Mouse (Mus musculus) thymus, adult 2 months (tissue): Measurements from ENCODE around the gene Sim2. TPM values are rescaled to one million over a fixed set of nuclear protein-coding genes. Genes with fewer than 3 reads are reported as not detected.

ENCODE experiments used
- DNase-seq: peaks from one replicate; pipeline ENCODE4 v3.0.0; 2021
- H3K27ac ChIP-seq: fragments of 200-500 bp; 2 replicates; pipeline ENCODE4 v1.5.1; 2012; ENCODE audit warnings: low read length, control low read depth; ENCODE audit not compliant: control insufficient read depth, insufficient read depth
- H3K27me3 ChIP-seq: fragments of 200-500 bp; 2 replicates; pipeline ENCODE4 v1.6.1; 2012; ENCODE audit warnings: mild to moderate bottlenecking, low read length, moderate library complexity, mixed read lengths; ENCODE audit not compliant: control insufficient read depth, insufficient read depth
- H3K36me3 ChIP-seq: fragments of 200-500 bp; 2 replicates; pipeline ENCODE4 v1.6.1; 2012; ENCODE audit warnings: mild to moderate bottlenecking, low read length, moderate library complexity; ENCODE audit not compliant: control insufficient read depth, insufficient read depth
- H3K4me1 ChIP-seq: fragments of 200-500 bp; replicated peaks from 2 replicates; pipeline ENCODE4 v1.6.1; 2012; ENCODE audit warnings: low read length; ENCODE audit not compliant: control insufficient read depth, insufficient read depth
- H3K4me3 ChIP-seq: fragments of 200-500 bp; 2 replicates; pipeline ENCODE4 v1.5.1; 2012; ENCODE audit warnings: mild to moderate bottlenecking, low read length, control low read depth, moderate library complexity; ENCODE audit not compliant: control insufficient read depth, insufficient read depth
- CTCF ChIP-seq: fragments of 200-500 bp; IDR thresholded peaks from 2 replicates; pipeline ENCODE4 v1.5.1; 2012; ENCODE audit warnings: mild to moderate bottlenecking, control low read depth, low read length, moderate library complexity, borderline replicate concordance; ENCODE audit not compliant: control insufficient read depth, poor library complexity, insufficient read depth; ENCODE audit errors: extremely low read depth
- POLR2A ChIP-seq: fragments of 200-500 bp; IDR thresholded peaks from 2 replicates; pipeline ENCODE4 v1.6.1; 2012; ENCODE audit warnings: mild to moderate bottlenecking, low read length, control low read depth, moderate library complexity; ENCODE audit not compliant: control insufficient read depth, poor library complexity, insufficient read depth; ENCODE audit errors: extremely low read depth
- WGBS: fragments of 180-500 bp; shearing (Covaris S2); methylation state at CpG from one replicate; pipeline ENCODE4 v1.1.7; 2018; 5-methylcytosine and 5-hydroxymethylcytosine counted together
- polyA plus RNA-seq: library from polyadenylated mRNA; depleted of rRNA; stranded (reverse); fragments of >200 nt; gene quantifications from 2 replicates; pipeline ENCODE4 v1.2.3, GENCODE M21; 2012

Sim2 gene
- polyA plus RNA-seq, 1 experiment = 0.07 TPM

DNA sequence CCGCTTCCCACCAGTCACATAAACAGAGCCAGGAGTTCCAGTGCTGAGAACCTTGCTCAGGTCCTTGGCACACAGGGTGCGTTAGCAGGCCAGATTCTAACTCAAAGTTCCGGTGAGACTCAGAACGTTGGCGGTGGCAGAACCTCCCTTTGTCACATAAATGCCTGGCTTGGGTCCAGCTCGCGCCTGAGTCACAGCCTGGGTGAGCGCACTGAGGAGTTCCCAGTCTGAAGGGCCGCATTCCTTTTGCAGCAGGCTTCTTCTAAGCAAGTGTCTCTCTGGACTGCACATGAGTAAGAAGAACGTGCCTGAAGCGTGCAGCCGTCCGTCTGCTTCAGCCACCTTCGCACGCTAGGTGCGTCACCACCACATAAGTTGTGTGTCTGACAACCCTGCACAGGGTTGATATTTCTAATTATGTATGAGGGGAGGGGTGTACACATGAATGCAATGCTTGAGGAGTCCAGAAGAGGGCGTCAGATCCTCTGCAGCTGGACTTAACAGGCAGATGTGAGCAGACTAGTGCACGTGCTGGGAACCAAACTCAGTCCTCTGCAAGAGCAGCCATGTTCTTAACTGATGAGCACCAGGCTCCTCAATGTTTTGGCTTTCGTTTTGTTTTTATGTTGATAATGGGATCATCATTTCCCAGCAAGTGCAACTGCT lies 9.2 kb upstream of the Sim2 start:
- no peak for TF ChIP-seq CTCF
- DNase-seq = no peak
- Histone ChIP-seq H3K36me3 (no peaks in the 10 kb centered on the region), H3K4me1 (no peaks in the 10 kb centered on the region; the same call in 1 of the 2 replicates), H3K27me3 (peaks cover 26% of the 10 kb centered on the region), H3K27ac (no peak overlapping the region), H3K4me3 (no peak overlapping the region)
- WGBS = 79% methylated on average over 19 of the region's 19 CpGs

DNA sequence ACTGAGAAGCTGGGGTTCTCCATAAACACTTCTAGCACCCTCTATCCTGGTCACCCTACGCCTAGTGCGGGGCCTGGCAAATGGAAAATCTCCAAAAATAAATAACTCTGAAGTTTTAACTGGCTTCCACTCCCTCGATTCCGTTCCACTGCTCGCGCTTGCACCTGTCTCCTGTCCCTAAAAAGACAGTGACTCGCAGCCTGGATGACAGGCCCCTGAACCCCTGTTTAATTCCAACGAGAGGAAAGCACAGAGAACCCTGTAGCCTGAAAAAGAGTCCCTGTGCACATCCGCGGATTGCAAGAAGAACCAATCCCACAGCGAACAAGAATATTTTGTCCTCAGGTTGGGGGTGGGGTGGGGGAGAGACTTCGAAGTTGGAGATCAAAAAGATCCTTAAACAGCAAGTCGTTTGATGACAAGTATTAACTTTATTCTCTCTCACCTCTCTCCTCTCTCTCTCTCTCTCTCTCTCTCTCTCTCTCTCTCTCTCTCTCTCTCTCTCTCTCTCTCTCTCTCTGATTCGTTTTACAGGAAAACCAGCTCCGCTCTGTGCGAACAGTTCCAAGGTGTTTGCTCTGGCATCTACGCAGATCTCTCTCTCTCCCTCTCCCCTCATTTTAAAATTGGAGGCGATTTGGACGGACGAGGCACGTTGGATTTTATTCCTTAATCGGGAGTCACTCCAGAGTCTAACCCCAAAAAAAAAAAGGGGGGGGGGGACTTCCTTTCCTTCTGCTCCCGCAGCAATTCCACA lies 6.2 kb upstream of the Sim2 start:
- DNase-seq = no peak
- WGBS = 8% methylated on average over 23 of the region's 23 CpGs
- Histone ChIP-seq H3K27ac (no peak overlapping the region), H3K27me3 (peaks cover 41% of the 10 kb centered on the region), H3K4me1 (no peaks in the 10 kb centered on the region; the same call in 1 of the 2 replicates), H3K36me3 (no peaks in the 10 kb centered on the region), H3K4me3 (no peak overlapping the region)
- no peak for TF ChIP-seq CTCF
- no peak for TF ChIP-seq POLR2A

DNA sequence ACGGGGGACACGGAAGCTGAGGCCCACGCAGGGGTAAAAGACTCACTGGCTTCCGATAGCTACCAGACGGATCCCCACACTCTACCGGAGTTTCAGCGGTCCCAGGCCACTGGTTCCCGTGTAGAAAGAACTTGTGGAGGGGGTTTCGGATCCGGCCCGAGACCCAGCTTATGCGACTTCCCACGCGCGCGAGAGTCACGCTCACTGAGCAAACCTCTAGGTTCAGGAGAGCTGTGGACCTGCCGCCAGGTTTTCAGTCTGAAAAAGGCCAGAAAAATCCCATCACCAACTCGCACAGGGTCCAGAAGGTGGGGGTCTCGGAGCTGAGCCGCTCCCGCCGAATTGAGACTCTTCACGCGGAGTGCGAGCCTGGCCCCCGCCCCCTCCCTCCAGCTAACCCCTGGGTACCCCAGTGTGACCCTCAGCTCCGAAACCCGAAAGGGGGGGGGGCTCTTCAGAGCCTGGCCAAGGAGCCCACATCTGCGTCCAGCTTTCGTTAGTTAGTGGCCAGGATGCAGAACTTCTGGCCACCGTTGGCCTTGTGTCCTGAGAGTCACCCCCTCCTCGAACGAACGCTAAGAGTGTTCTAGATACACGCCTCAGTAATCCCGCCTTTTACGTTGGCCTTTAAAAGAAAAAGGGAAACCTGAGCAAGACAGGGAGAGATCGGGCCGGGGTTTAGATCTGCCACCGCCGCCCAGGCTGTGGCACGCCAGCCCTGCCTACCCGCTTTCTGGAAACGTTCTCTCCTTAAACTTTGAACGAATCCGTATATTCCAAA lies 5.5 kb upstream of the Sim2 start:
- Histone ChIP-seq H3K27me3 (peaks cover 47% of the 10 kb centered on the region), H3K4me1 (no peaks in the 10 kb centered on the region; the same call in 1 of the 2 replicates), H3K36me3 (no peaks in the 10 kb centered on the region), H3K4me3 (no peak overlapping the region), H3K27ac (no peak overlapping the region)
- TF ChIP-seq POLR2A = no peak
- TF ChIP-seq CTCF = no peak
- 6% methylated on average over 47 of the region's 47 CpGs for WGBS
- DNase-seq = no peak

DNA sequence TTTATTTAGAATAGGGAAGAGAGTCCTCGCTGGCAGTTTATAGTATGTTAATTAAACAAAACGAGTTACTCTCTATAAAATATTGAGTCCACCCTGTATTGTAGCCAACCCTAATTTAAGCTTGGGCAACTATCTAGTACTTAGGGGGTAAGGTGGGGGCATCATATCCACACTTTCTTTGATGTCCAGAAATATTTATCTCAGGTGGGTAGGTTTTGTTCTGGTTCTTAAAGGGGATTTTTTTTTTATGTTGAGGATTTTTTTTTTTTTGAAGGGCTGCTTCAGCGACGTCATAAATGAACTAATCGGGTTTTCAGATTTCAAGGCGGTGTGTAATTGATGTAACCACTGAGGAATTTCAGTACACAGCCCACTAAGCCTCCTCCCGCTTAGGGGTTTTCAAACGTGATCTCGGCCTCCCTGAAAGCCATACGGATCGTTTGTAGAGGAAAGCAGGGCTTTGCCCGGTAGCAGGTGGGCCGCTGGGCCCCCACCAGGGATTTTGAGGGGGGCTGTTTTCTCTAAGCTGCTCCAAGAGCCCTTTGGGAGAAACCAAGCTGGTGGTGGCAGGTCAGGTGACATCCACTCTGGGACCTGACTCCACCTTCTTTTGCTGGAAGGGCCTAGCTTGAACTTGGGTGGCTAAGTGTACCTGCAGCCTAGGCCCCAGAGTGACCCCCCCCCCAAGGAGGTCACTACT lies 4.7 kb upstream of the Sim2 start:
- no peak for DNase-seq
- TF ChIP-seq CTCF (no peak), POLR2A (no peak)
- peaks cover 54% of the 10 kb centered on the region for H3K27me3 ChIP-seq
- no peak overlapping the region for H3K4me3 ChIP-seq
- no peak overlapping the region for H3K27ac ChIP-seq
- H3K4me1 ChIP-seq = peaks cover 2% of the 10 kb centered on the region; the same call in 1 of the 2 replicates
- 11% methylated on average over 13 of the region's 13 CpGs for WGBS
- no peaks in the 10 kb centered on the region for H3K36me3 ChIP-seq

- H3K4me1 ChIP-seq = peaks cover 6% of the 10 kb centered on the region
- H3K36me3 ChIP-seq = no peaks in the 10 kb centered on the region
- H3K27ac ChIP-seq = no peak overlapping the region
- peaks cover 66% of the 10 kb centered on the region for H3K27me3 ChIP-seq
- TF ChIP-seq POLR2A (no peak), CTCF (no peak)
- no peak for DNase-seq
- no peak overlapping the region for H3K4me3 ChIP-seq
- 31% methylated on average over 5 of the region's 5 CpGs for WGBS
These were observed 3.1 kb upstream of the Sim2 start for GRCm38 (mm10) chr16:94081596-94081995.

DNA sequence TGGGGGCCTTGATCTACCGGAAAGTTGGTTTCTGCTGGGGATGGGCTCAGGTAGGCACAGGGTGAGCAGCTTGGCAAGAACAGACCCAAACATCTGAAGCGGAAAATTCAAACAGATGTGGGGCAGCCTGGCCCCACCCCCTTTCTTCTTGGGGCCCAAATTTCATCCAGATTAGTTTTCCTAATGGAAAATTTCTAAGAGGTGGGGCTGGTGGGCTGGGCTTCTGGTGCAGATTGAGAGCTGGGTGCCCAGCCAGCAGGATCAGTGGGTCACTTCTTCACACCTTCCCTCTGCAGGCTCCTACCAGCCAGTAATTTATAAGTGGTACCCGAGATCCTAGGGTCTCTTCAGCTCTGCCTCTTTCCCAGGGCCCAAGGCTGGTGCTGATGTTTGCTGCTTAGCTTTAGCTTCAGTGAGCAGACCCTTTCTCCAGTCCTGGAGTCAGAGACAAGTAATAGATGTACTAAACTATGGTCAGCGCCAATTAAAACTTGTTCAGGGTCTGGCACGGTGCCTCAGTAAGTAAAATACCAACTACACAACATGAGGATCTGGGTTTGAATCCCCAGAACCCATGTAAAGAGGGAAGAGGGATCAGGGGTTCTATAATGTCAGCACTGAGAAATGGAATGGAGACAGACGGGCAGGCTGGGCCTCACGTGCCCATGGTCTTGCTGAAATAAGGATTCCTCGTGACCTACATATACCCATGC lies 2.6 kb upstream of the Sim2 start:
- DNase-seq = no peak
- no peak overlapping the region for H3K27ac ChIP-seq
- H3K4me1 ChIP-seq = peaks cover 6% of the 10 kb centered on the region
- H3K36me3 ChIP-seq = no peaks in the 10 kb centered on the region
- no peak overlapping the region for H3K4me3 ChIP-seq
- H3K27me3 ChIP-seq = peaks cover 72% of the 10 kb centered on the region
- 24% methylated on average over 8 of the region's 8 CpGs for WGBS
- no peak for TF ChIP-seq CTCF
- no peak for TF ChIP-seq POLR2A
